Mouse (Mus musculus) liver, embryonic 16.5 days (tissue): ENCODE results near the gene Neo1. TPM values are rescaled to one million over a fixed set of nuclear protein-coding genes. Genes with fewer than 3 reads are reported as not detected.

Source experiments
- ATAC-seq: fragments of 200-750 bp; cut with Nextera tagmentation; 2 replicates; pipeline ENCODE4 v1.8.0; 2017; ENCODE audit warnings: low read depth, mild to moderate bottlenecking, moderate number of reproducible peaks, moderate library complexity
- H3K27ac ChIP-seq: fragments of 300-500 bp; sonication (generic); 2 replicates; pipeline ENCODE4 v1.5.1; 2014; ENCODE audit warnings: mild to moderate bottlenecking, low read length
- H3K27me3 ChIP-seq: fragments of 300-500 bp; sonication (generic); 2 replicates; pipeline ENCODE4 v1.6.1; 2014; ENCODE audit warnings: low read depth, low read length, mixed read lengths; ENCODE audit not compliant: control insufficient read depth, insufficient read depth
- H3K36me3 ChIP-seq: fragments of 300-500 bp; sonication (generic); 2 replicates; pipeline ENCODE4 v1.6.1; 2014; ENCODE audit warnings: mild to moderate bottlenecking; ENCODE audit not compliant: control insufficient read depth, insufficient read depth
- H3K4me1 ChIP-seq: fragments of 300-500 bp; sonication (generic); 2 replicates; pipeline ENCODE4 v1.6.1; 2014; ENCODE audit warnings: low read depth, low read length, mixed read lengths; ENCODE audit not compliant: control insufficient read depth
- H3K4me2 ChIP-seq: fragments of 300-500 bp; sonication (generic); 2 replicates; pipeline ENCODE4 v1.6.1; 2014; ENCODE audit warnings: low read depth, low read length, mixed read lengths
- H3K4me3 ChIP-seq: fragments of 300-500 bp; sonication (generic); 2 replicates; pipeline ENCODE4 v1.5.1; 2014; ENCODE audit warnings: low read depth, mild to moderate bottlenecking, low read length
- H3K9ac ChIP-seq: fragments of 300-500 bp; sonication (generic); 2 replicates; pipeline ENCODE4 v1.6.1; 2014; ENCODE audit warnings: low read depth, low read length
- H3K9me3 ChIP-seq: fragments of 300-500 bp; sonication (generic); replicated peaks from 2 replicates; pipeline ENCODE4 v1.6.1; 2016; ENCODE audit warnings: low read length; ENCODE audit not compliant: control insufficient read depth
- WGBS: fragments of 180-500 bp; shearing (Covaris S2); extraction: QIAGEN DNeasy Blood & Tissue Kit; methylation state at CpG from one replicate; pipeline ENCODE4 v1.1.7; 2014; ENCODE audit not compliant: insufficient replicate concordance; 5-methylcytosine and 5-hydroxymethylcytosine counted together
- polyA plus RNA-seq: library from polyadenylated mRNA; unstranded; fragments of >200 nt; fragmentation: Nextera tagmentation; extraction: Ambion mirVana; gene quantifications from 2 replicates; pipeline ENCODE4 v1.2.1, GENCODE M21; 2015

Gene Neo1
- polyA plus RNA-seq, 1 experiment from 2014 or later = 1.9 TPM

GRCm38 (mm10) chr9:58934776-58935175 lies 101.5 kb downstream of the Neo1 start:
- Histone ChIP-seq H3K27me3 (no peaks in the 10 kb centered on the region), H3K27ac (no peak overlapping the region), H3K9me3 (no peaks in the 10 kb centered on the region), H3K9ac (no peak overlapping the region), H3K4me1 (no peaks in the 10 kb centered on the region), H3K4me2 (no peak overlapping the region), H3K4me3 (no peak overlapping the region), H3K36me3 (no peaks in the 10 kb centered on the region)
- no peak for ATAC-seq
- 48% methylated on average over 2 of the region's 2 CpGs for WGBS

- no peak for ATAC-seq
- no peak overlapping the region for H3K4me2 ChIP-seq
- 11% methylated on average over 1 of the region's 1 CpGs for WGBS
These were observed 108.1 kb downstream of the Neo1 start for GRCm38 (mm10) chr9:58928103-58928502.

GRCm38 (mm10) chr9:58902869-58903585 lies 133.2 kb downstream of the Neo1 start:
- H3K9me3 ChIP-seq = no peaks in the 10 kb centered on the region
- WGBS = 47% methylated on average over 6 of the region's 6 CpGs
- no peak overlapping the region for H3K27ac ChIP-seq
- H3K9ac ChIP-seq = no peak overlapping the region
- no peaks in the 10 kb centered on the region for H3K27me3 ChIP-seq
- H3K36me3 ChIP-seq = no peaks in the 10 kb centered on the region
- no peak overlapping the region for H3K4me3 ChIP-seq
- no peaks in the 10 kb centered on the region for H3K4me1 ChIP-seq
- H3K4me2 ChIP-seq = no peak overlapping the region
- ATAC-seq = no peak

More at GRCm38 (mm10) chr9:58928103-58928502, 108.1 kb downstream of the Neo1 start:
- H3K27ac ChIP-seq = no peak overlapping the region
- H3K27me3 ChIP-seq = no peaks in the 10 kb centered on the region
- H3K36me3 ChIP-seq = no peaks in the 10 kb centered on the region
- H3K4me1 ChIP-seq = no peaks in the 10 kb centered on the region
- H3K9ac ChIP-seq = no peak overlapping the region
- no peak overlapping the region for H3K4me3 ChIP-seq
- no peaks in the 10 kb centered on the region for H3K9me3 ChIP-seq

- Histone ChIP-seq H3K27me3 (no peaks in the 10 kb centered on the region), H3K4me3 (no peak overlapping the region), H3K9me3 (no peaks in the 10 kb centered on the region), H3K36me3 (no peaks in the 10 kb centered on the region), H3K4me1 (no peaks in the 10 kb centered on the region), H3K27ac (no peak overlapping the region), H3K9ac (no peak overlapping the region), H3K4me2 (no peak overlapping the region)
- ATAC-seq = no peak
These were observed 136.6 kb downstream of the Neo1 start for GRCm38 (mm10) chr9:58899602-58900001.

- no peak for ATAC-seq
- H3K4me3 ChIP-seq = no peak overlapping the region
- H3K4me1 ChIP-seq = no peaks in the 10 kb centered on the region
- H3K36me3 ChIP-seq = no peaks in the 10 kb centered on the region
- H3K27ac ChIP-seq = no peak overlapping the region
- H3K27me3 ChIP-seq = no peaks in the 10 kb centered on the region
- no peak overlapping the region for H3K9ac ChIP-seq
- 49% methylated on average over 6 of the region's 6 CpGs for WGBS
- no peak overlapping the region for H3K4me2 ChIP-seq
- no peaks in the 10 kb centered on the region for H3K9me3 ChIP-seq
These were observed 144.2 kb downstream of the Neo1 start for GRCm38 (mm10) chr9:58891840-58892640.

- no peak overlapping the region for H3K9ac ChIP-seq
- no peaks in the 10 kb centered on the region for H3K9me3 ChIP-seq
- no peak overlapping the region for H3K27ac ChIP-seq
- H3K36me3 ChIP-seq = no peaks in the 10 kb centered on the region
- no peak overlapping the region for H3K4me3 ChIP-seq
- 64% methylated on average over 8 of the region's 8 CpGs for WGBS
- no peak overlapping the region for H3K4me2 ChIP-seq
- no peaks in the 10 kb centered on the region for H3K4me1 ChIP-seq
- no peak for ATAC-seq
- H3K27me3 ChIP-seq = no peaks in the 10 kb centered on the region
These were observed 145.3 kb downstream of the Neo1 start for GRCm38 (mm10) chr9:58890893-58891292.

GRCm38 (mm10) chr9:58889782-58890448 lies 146.3 kb downstream of the Neo1 start:
- Histone ChIP-seq H3K9ac (no peak overlapping the region), H3K4me1 (no peaks in the 10 kb centered on the region), H3K36me3 (no peaks in the 10 kb centered on the region), H3K4me2 (no peak overlapping the region), H3K27ac (no peak overlapping the region), H3K9me3 (no peaks in the 10 kb centered on the region), H3K27me3 (no peaks in the 10 kb centered on the region), H3K4me3 (no peak overlapping the region)
- no peak for ATAC-seq
- 73% methylated on average over 12 of the region's 12 CpGs for WGBS

- Histone ChIP-seq H3K9ac (no peak overlapping the region), H3K4me1 (no peaks in the 10 kb centered on the region), H3K9me3 (no peaks in the 10 kb centered on the region), H3K27ac (no peak overlapping the region), H3K4me2 (no peak overlapping the region), H3K27me3 (no peaks in the 10 kb centered on the region), H3K36me3 (no peaks in the 10 kb centered on the region), H3K4me3 (no peak overlapping the region)
- ATAC-seq = no peak
- 44% methylated on average over 1 of the region's 1 CpGs for WGBS
These were observed 153.6 kb downstream of the Neo1 start for GRCm38 (mm10) chr9:58882686-58883085.

- ATAC-seq = no peak
- Histone ChIP-seq H3K9me3 (no peaks in the 10 kb centered on the region), H3K27me3 (no peaks in the 10 kb centered on the region), H3K9ac (no peak overlapping the region), H3K27ac (no peak overlapping the region), H3K4me1 (no peaks in the 10 kb centered on the region), H3K36me3 (no peaks in the 10 kb centered on the region), H3K4me2 (no peak overlapping the region), H3K4me3 (no peak overlapping the region)
- WGBS = 69% methylated on average over 1 of the region's 1 CpGs
These were observed 156.4 kb downstream of the Neo1 start for GRCm38 (mm10) chr9:58879836-58880235.
